Mouse (Mus musculus) megakaryocyte, embryonic 14.5 days (primary cell): ENCODE results near the gene Bace1.

Source experiments
- FLI1 ChIP-seq: IDR thresholded peaks from 2 replicates; pipeline ENCODE4 v1.6.1; 2012; ENCODE audit warnings: low read length, inconsistent platforms, mixed read lengths
- GATA1 ChIP-seq: IDR thresholded peaks from 3 replicates; pipeline ENCODE4 v1.6.1; 2012; ENCODE audit warnings: mixed read lengths, low read length, inconsistent platforms, borderline replicate concordance

DNA sequence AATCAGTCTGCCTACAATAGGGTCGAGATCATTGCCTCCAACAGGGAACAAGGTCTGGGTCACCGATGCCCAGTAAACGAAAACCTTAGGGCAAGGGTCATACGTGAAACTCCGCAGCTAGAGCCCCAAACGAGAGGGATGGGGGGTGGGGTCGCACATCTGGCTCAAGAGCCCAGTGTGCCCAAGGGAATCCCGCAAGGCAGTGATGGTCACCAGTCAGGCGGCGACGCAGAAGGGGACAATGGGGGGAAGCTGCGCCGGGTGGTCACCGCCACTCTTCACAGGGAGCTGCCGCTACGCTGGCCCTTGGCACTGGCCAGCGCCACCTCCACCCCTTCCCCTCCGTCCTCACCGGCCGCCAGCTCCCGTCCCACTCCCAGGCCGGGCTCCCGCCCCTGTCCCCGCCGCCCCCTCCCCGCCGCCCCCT lies 67.4 kb downstream of the Bace1 start:
- TF ChIP-seq GATA1 (no peak), FLI1 (no peak)
